Mouse (Mus musculus) MEL (cell line): ENCODE measurements around the gene Ttc3. TPM values are rescaled to one million over a fixed set of nuclear protein-coding genes. Genes with fewer than 3 reads are reported as not detected.
A peak's percentile ranks its signal among the peaks of the same experiment; 100 is the strongest.

ENCODE experiments used
- DNase-seq: peaks from one replicate; pipeline ENCODE4 v3.0.0; 2011; ENCODE audit warnings: low read depth, low spot score
- H3K27ac ChIP-seq: 2 replicates; pipeline ENCODE4 v1.5.1; 2012; ENCODE audit warnings: low read depth, mild to moderate bottlenecking, control low read depth, low read length, moderate library complexity; ENCODE audit not compliant: control insufficient read depth
- H3K27me3 ChIP-seq, 2 experiments: fragments of 150-350 bp in 1 of 2; sonication (generic) in 1 of 2; 2 replicates each; pipeline ENCODE4 v1.6.1; 2012; ENCODE audit warnings: low read length in 2 of 2, mild to moderate bottlenecking in 2 of 2, improper control_type of control experiment in 1 of 2, moderate library complexity in 1 of 2; ENCODE audit not compliant: insufficient read depth in 2 of 2, control insufficient read depth in 1 of 2
- H3K36me3 ChIP-seq, 2 experiments: 2 replicates each; pipeline ENCODE4 v1.6.1; 2012 to 2014; ENCODE audit warnings: low read length in 2 of 2, improper control_type of control experiment in 1 of 2, inconsistent platforms in 1 of 2, mild to moderate bottlenecking in 1 of 2; ENCODE audit not compliant: insufficient read depth in 2 of 2, control insufficient read depth in 1 of 2
- H3K4me1 ChIP-seq, 2 experiments: fragments of 150-350 bp in 1 of 2; sonication (generic) in 1 of 2; 2 replicates each; pipeline ENCODE4 v1.6.1; 2012; ENCODE audit warnings: low read length in 2 of 2, improper control_type of control experiment in 1 of 2, mild to moderate bottlenecking in 1 of 2; ENCODE audit not compliant: insufficient read depth in 2 of 2, control insufficient read depth in 1 of 2
- H3K4me3 ChIP-seq, 2 experiments: fragments of 150-350 bp in 1 of 2; sonication (generic) in 1 of 2; 2 replicates each; pipeline ENCODE4 v1.5.1; 2012; ENCODE audit warnings: low read depth in 2 of 2, low read length in 2 of 2, mild to moderate bottlenecking in 2 of 2, moderate library complexity in 2 of 2, control low read depth in 1 of 2, improper control_type of control experiment in 1 of 2; ENCODE audit not compliant: control insufficient read depth in 1 of 2, insufficient read depth in 1 of 2
- H3K79me2 ChIP-seq: 2 replicates; pipeline ENCODE4 v1.6.1; 2012; ENCODE audit warnings: mild to moderate bottlenecking, low read length, moderate library complexity; ENCODE audit not compliant: control insufficient read depth, poor library complexity, insufficient read depth
- H3K9ac ChIP-seq: 2 replicates; pipeline ENCODE4 v1.6.1; 2012; ENCODE audit warnings: low read depth, mild to moderate bottlenecking, control low read depth, low read length, moderate library complexity; ENCODE audit not compliant: control insufficient read depth, poor library complexity, severe bottlenecking
- H3K9me3 ChIP-seq: fragments of 150-350 bp; sonication (generic); replicated peaks from 2 replicates; pipeline ENCODE4 v1.6.1; 2012; ENCODE audit warnings: mild to moderate bottlenecking, low read length, improper control_type of control experiment, moderate library complexity; ENCODE audit not compliant: insufficient read depth
- CHD2 ChIP-seq: IDR thresholded peaks from 2 replicates; pipeline ENCODE4 v1.6.1; 2011; ENCODE audit warnings: low read length, improper control_type of control experiment
- CTCF ChIP-seq, 3 experiments: IDR thresholded peaks in 2 of 3; conservative IDR thresholded peaks in 1 of 3; 2 replicates each; pipeline ENCODE4 v1.5.1; 2011 to 2012; ENCODE audit warnings: low read length in 3 of 3, low read depth in 2 of 3, mild to moderate bottlenecking in 2 of 3, improper control_type of control experiment in 1 of 3, inconsistent platforms in 1 of 3, mixed read lengths in 1 of 3, moderate library complexity in 1 of 3; ENCODE audit not compliant: control insufficient read depth in 1 of 3, insufficient read depth in 1 of 3, poor library complexity in 1 of 3, severe bottlenecking in 1 of 3
- E2F4 ChIP-seq: IDR thresholded peaks from 2 replicates; pipeline ENCODE4 v1.6.1; 2011; ENCODE audit warnings: low read depth, low read length, improper control_type of control experiment, borderline replicate concordance
- EP300 ChIP-seq, 2 experiments: IDR thresholded peaks; 2 replicates each; pipeline ENCODE4 v1.6.1; 2011; ENCODE audit warnings: improper control_type of control experiment in 2 of 2, low read length in 2 of 2, low read depth in 1 of 2, mild to moderate bottlenecking in 1 of 2
- ETS1 ChIP-seq: IDR thresholded peaks from 2 replicates; pipeline ENCODE4 v1.6.1; 2012; ENCODE audit warnings: low read depth, mild to moderate bottlenecking, inconsistent platforms, low read length, improper control_type of control experiment, moderate library complexity
- HCFC1 ChIP-seq: IDR thresholded peaks from 2 replicates; pipeline ENCODE4 v1.6.1; 2012; ENCODE audit warnings: low read depth, mild to moderate bottlenecking, inconsistent platforms, low read length, improper control_type of control experiment, moderate library complexity
- JUND ChIP-seq: IDR thresholded peaks from 2 replicates; pipeline ENCODE4 v1.6.1; 2011; ENCODE audit warnings: low read depth, mild to moderate bottlenecking, improper control_type of control experiment, low read length
- KAT2A ChIP-seq: conservative IDR thresholded peaks from 2 replicates; pipeline ENCODE4 v1.6.1; 2012; ENCODE audit warnings: low read depth, low read length, improper control_type of control experiment, inconsistent platforms
- MAX ChIP-seq: IDR thresholded peaks from 2 replicates; pipeline ENCODE4 v1.6.1; 2011; ENCODE audit warnings: low read length, improper control_type of control experiment
- MAZ ChIP-seq: IDR thresholded peaks from 2 replicates; pipeline ENCODE4 v1.6.1; 2012; ENCODE audit warnings: low read depth, mild to moderate bottlenecking, inconsistent platforms, low read length, improper control_type of control experiment
- MEF2A ChIP-seq: IDR thresholded peaks from 2 replicates; pipeline ENCODE4 v1.6.1; 2014; ENCODE audit warnings: low read depth, mild to moderate bottlenecking, inconsistent platforms, low read length, improper control_type of control experiment; ENCODE audit not compliant: poor library complexity, insufficient replicate concordance, severe bottlenecking; ENCODE audit errors: extremely low read depth
- MXI1 ChIP-seq: IDR thresholded peaks from 2 replicates; pipeline ENCODE4 v1.6.1; 2011; ENCODE audit warnings: mild to moderate bottlenecking, low read depth, low read length, improper control_type of control experiment
- MYB ChIP-seq: IDR thresholded peaks from 2 replicates; pipeline ENCODE4 v1.6.1; 2011; ENCODE audit warnings: mild to moderate bottlenecking, low read depth, low read length, improper control_type of control experiment
- MYC ChIP-seq: IDR thresholded peaks from 2 replicates; pipeline ENCODE4 v1.6.1; 2011; ENCODE audit warnings: low read depth, mild to moderate bottlenecking, low read length, improper control_type of control experiment, moderate library complexity
- NELFE ChIP-seq: IDR thresholded peaks from 2 replicates; pipeline ENCODE4 v1.6.1; 2011; ENCODE audit warnings: low read depth, low read length, improper control_type of control experiment
- NRF1 ChIP-seq: IDR thresholded peaks from 2 replicates; pipeline ENCODE4 v1.6.1; 2014; ENCODE audit warnings: low read depth, mild to moderate bottlenecking, inconsistent platforms, low read length, improper control_type of control experiment, moderate library complexity; ENCODE audit not compliant: poor library complexity, insufficient read depth, severe bottlenecking
- POLR2A ChIP-seq, 2 experiments: IDR thresholded peaks; 2 replicates each; pipeline ENCODE4 v1.6.1; 2011 to 2012; ENCODE audit warnings: low read length in 2 of 2, mild to moderate bottlenecking in 2 of 2, control low read depth in 1 of 2, improper control_type of control experiment in 1 of 2, low read depth in 1 of 2, moderate library complexity in 1 of 2; ENCODE audit not compliant: control insufficient read depth in 1 of 2, insufficient read depth in 1 of 2, poor library complexity in 1 of 2
- RAD21 ChIP-seq: IDR thresholded peaks from 2 replicates; pipeline ENCODE4 v1.6.1; 2011; ENCODE audit warnings: mild to moderate bottlenecking, low read depth, low read length, improper control_type of control experiment
- RCOR1 ChIP-seq: IDR thresholded peaks from 2 replicates; pipeline ENCODE4 v1.6.1; 2012; ENCODE audit warnings: low read depth, mild to moderate bottlenecking, inconsistent platforms, low read length, improper control_type of control experiment
- SIN3A ChIP-seq: IDR thresholded peaks from 2 replicates; pipeline ENCODE4 v1.6.1; 2012; ENCODE audit warnings: low read length, improper control_type of control experiment, inconsistent platforms
- SMC3 ChIP-seq: IDR thresholded peaks from 2 replicates; pipeline ENCODE4 v1.6.1; 2011; ENCODE audit warnings: low read depth, low read length, improper control_type of control experiment
- TAL1 ChIP-seq: IDR thresholded peaks from 2 replicates; pipeline ENCODE4 v1.6.1; 2012; ENCODE audit warnings: mild to moderate bottlenecking, inconsistent platforms, low read length, moderate library complexity, mixed read lengths
- TBP ChIP-seq: IDR thresholded peaks from 2 replicates; pipeline ENCODE4 v1.8.0; 2011; ENCODE audit warnings: low read depth, low read length, improper control_type of control experiment
- TCF12 ChIP-seq: IDR thresholded peaks from 2 replicates; pipeline ENCODE4 v1.6.1; 2014; ENCODE audit warnings: low read depth, mild to moderate bottlenecking, inconsistent platforms, low read length, improper control_type of control experiment, moderate library complexity
- USF1 ChIP-seq: IDR thresholded peaks from 2 replicates; pipeline ENCODE4 v1.6.1; 2014; ENCODE audit warnings: low read depth, mild to moderate bottlenecking, inconsistent platforms, low read length, improper control_type of control experiment, moderate library complexity
- ZC3H11A ChIP-seq: IDR thresholded peaks from 2 replicates; pipeline ENCODE4 v1.6.1; 2012; ENCODE audit warnings: low read depth, mild to moderate bottlenecking, inconsistent platforms, low read length, improper control_type of control experiment
- ZMIZ1 ChIP-seq: IDR thresholded peaks from 2 replicates; pipeline ENCODE4 v1.6.1; 2012; ENCODE audit warnings: low read depth, mild to moderate bottlenecking, inconsistent platforms, low read length, improper control_type of control experiment, moderate library complexity
- polyA plus RNA-seq, 2 experiments: library from polyadenylated mRNA; stranded (reverse) in 1 of 2; unstranded in 1 of 2; fragments of >175 nt in 1 of 2; fragments of >200 nt in 1 of 2; gene quantifications; 2 replicates each; pipeline versions ENCODE4 v1.2.1 to v1.2.4; 2012; ENCODE audit warnings: low replicate concordance in 2 of 2, low read depth in 1 of 2; ENCODE audit not compliant: insufficient read length in 2 of 2, insufficient read depth in 1 of 2, missing spikeins in 1 of 2
- total RNA-seq: library from RNA; depleted of rRNA; stranded (reverse); fragments of 300-350 nt; gene quantifications from 2 replicates; pipeline ENCODE4 v1.2.3, GENCODE M21; 2012

Gene Ttc3
- total and polyA plus RNA-seq, 3 experiments, result 46.4 to 352 (median 47.5) TPM

- peaks cover 0 to 29% of the 10 kb centered on the region in 2 experiments; a peak in 2 of 4 replicates for H3K36me3 ChIP-seq
- H3K79me2 ChIP-seq, result no peaks in the 10 kb centered on the region
- no peaks in the 10 kb centered on the region for H3K27me3 ChIP-seq
- H3K4me1 ChIP-seq, result peaks cover 26 to 29% of the 10 kb centered on the region in 2 experiments
- peak overlapping the region; percentile 87 for H3K27ac ChIP-seq
- DNase-seq, result no peak
- no peaks in the 10 kb centered on the region for H3K9me3 ChIP-seq
- no peak for TF ChIP-seq MYB
- TF ChIP-seq E2F4, result no peak
- no peak for TF ChIP-seq USF1
- TF ChIP-seq NRF1, result no peak
- TF ChIP-seq ZC3H11A, result no peak
- no peak for TF ChIP-seq EP300 (IDR thresholded peaks at IDR 0.05; ENCODE audit: low read depth in 1 of 2, low read length in 2 of 2)
- TF ChIP-seq POLR2A (IDR thresholded peaks at IDR 0.05; ENCODE audit: control insufficient read depth in 1 of 2, insufficient read depth in 1 of 2, low read depth in 1 of 2, low read length in 2 of 2, poor library complexity in 1 of 2), result no peak
- no peak for TF ChIP-seq JUND
- TF ChIP-seq TBP, result no peak
- no peak for TF ChIP-seq MEF2A
- no peak for TF ChIP-seq KAT2A
- H3K4me3 ChIP-seq, result no peak overlapping the region; a peak in 1 of 4 replicates
- H3K9ac ChIP-seq, result no peak overlapping the region
Observed at GRCm38 (mm10) chr16:94328881-94329867, 41.2 kb upstream of the Ttc3 start.

- Histone ChIP-seq H3K36me3 (peaks cover 0 to 24% of the 10 kb centered on the region in 2 experiments; a peak in 2 of 4 replicates), H3K4me1 (peaks cover 24 to 31% of the 10 kb centered on the region in 2 experiments), H3K4me3 (peak overlapping the region; percentile 30 to 41), H3K27ac (peak overlapping the region; percentile 87), H3K9ac (peak overlapping the region; percentile 48), H3K9me3 (no peaks in the 10 kb centered on the region), H3K27me3 (no peaks in the 10 kb centered on the region), H3K79me2 (no peaks in the 10 kb centered on the region)
- DNase-seq, result peak; percentile 85
- TF ChIP-seq SMC3 (0 out of 2 replicates have a peak, but pooled peaks have one; percentile 10), ZC3H11A (0 out of 2 replicates have a peak, but pooled peaks have one; percentile 9), TBP (0 out of 2 replicates have a peak, but pooled peaks have one; percentile 36), HCFC1 (0 out of 2 replicates have a peak, but pooled peaks have one; percentile 16), RAD21 (no peak), TCF12 (peak; percentile 88), MYB (peak; percentile 69; the same call in 1 of the 2 replicates), TAL1 (peak; percentile 86), CHD2 (no peak), SIN3A (peak; percentile 40), MAX (no peak), CTCF (IDR thresholded peaks at IDR 0.05 in 2 of 3, conservative IDR thresholded peaks at IDR 0.05 in 1 of 3; ENCODE audit: control insufficient read depth in 1 of 3, insufficient read depth in 1 of 3, low read depth in 2 of 3, low read length in 3 of 3, poor library complexity in 1 of 3, severe bottlenecking in 1 of 3) (0 out of 6 replicates have a peak, but pooled peaks of 1 of the 3 experiments have one; percentile 17), RCOR1 (peak; percentile 81), MXI1 (0 out of 2 replicates have a peak, but pooled peaks have one; percentile 41), KAT2A (no peak), MYC (peak; percentile 25; the same call in 1 of the 2 replicates), ETS1 (peak; percentile 62; the same call in 1 of the 2 replicates), NRF1 (no peak), USF1 (no peak), POLR2A (IDR thresholded peaks at IDR 0.05; ENCODE audit: control insufficient read depth in 1 of 2, insufficient read depth in 1 of 2, low read depth in 1 of 2, low read length in 2 of 2, poor library complexity in 1 of 2) (peak in 1 of 2 experiments; percentile 33; a peak in 1 of 4 replicates), ZMIZ1 (peak; percentile 67), MAZ (no peak), JUND (0 out of 2 replicates have a peak, but pooled peaks have one; percentile 52), E2F4 (no peak), NELFE (peak; percentile 42; the same call in 1 of the 2 replicates)
Observed at GRCm38 (mm10) chr16:94330429-94330828, 40.0 kb upstream of the Ttc3 start.
